Mouse (Mus musculus) retina, embryonic 14.5 days (tissue): ENCODE results near the gene Polr2f.

Source experiments
- DNase-seq: peaks from one replicate; pipeline ENCODE4 v3.0.0-alpha.2; 2015; ENCODE audit warnings: low spot score

The Polr2f gene

DNA sequence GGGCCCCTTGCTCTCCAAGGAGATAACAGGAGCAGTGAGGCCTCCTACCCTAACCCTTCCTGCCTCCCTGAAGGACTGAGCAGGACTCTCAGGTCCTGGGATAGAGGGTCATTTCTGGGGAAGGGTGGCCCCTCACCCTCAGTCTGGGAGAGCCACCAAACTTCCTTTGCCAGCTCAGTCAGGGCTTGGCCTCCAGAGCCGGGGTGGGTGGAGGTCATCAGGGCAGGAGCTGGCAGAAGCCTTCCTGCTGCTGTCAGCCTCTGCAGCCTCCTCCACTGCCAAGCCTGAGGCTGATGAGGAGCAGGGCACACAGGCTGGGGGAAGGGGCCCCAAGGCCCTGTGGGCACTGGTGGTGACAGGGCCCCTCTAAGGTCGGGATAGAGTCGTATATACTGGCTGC, 14.8 kb downstream of the Polr2f start:
- DNase-seq = no peak

DNA sequence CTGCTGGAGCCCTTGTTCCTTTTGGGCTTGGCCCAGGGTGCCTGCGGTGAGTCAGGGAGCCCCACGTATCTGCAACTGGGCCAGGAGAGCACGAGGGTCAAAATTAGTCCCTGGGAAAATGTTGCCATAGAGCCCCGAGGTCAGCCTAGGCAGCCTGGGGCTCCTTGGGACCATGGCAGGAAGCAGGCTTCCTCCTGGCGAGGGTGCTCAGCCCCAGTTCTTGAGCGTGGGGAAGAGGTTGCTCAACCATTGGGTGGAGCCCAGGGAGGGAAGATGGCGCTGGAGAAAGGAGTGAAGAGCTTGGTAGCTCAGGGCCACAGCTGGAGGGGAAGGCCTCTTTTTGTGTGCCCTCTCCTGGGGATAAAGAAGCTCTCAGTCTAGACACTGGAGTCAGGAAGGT, 21.5 kb downstream of the Polr2f start:
- DNase-seq = no peak

DNA sequence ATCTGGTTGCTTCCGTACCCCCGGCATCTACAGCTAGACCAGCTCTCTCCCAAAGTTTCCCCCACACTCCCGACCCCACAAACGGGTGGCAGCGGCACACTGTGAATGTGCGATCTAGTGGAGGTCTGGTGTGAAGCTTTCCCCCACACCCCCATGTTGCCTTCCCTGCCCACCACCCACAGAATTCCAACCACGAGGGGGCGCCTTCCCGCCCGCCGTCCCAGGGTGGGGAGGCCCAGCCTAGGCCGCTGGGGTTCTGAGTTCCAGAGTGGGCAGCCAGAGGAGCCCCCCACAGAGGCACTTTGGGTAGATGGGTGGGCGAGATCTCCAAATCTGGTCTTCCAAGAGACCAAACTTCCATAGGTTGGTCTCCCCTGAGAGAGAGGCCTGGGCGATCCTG, 22.0 kb downstream of the Polr2f start:
- no peak for DNase-seq

DNA sequence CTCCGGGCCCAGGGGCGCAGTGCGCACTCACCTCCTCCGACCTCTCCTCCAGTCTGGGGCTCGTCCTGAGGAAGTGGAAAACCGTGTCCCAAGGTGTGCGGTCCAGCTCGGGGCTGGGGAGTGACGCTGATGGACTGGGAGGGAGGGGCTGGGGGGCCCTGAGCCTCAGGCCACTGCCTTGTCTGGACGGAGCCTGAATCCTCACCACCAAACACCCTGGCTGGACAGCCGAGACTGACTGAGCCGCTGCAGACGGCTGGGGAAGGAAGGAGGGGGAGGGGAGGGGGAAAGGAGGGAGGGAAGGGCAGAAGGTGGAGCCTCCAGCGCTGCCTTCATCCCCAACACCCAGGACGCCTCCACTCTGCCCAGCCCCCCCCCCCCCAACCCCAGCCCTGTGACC, 23.4 kb downstream of the Polr2f start:
- DNase-seq = no peak

GRCm38 (mm10) chr15:79165140-79165539, 24.3 kb downstream of the Polr2f start, which contains the start of gene Sox10:
Sox10 (minus strand) TSS chr15:79165240.
- no peak for DNase-seq

- peak; percentile 23 for DNase-seq
Measured at GRCm38 (mm10) chr15:79166712-79167111, 25.9 kb downstream of the Polr2f start.

GRCm38 (mm10) chr15:79176905-79177304, 36.1 kb downstream of the Polr2f start:
- no peak for DNase-seq

DNA sequence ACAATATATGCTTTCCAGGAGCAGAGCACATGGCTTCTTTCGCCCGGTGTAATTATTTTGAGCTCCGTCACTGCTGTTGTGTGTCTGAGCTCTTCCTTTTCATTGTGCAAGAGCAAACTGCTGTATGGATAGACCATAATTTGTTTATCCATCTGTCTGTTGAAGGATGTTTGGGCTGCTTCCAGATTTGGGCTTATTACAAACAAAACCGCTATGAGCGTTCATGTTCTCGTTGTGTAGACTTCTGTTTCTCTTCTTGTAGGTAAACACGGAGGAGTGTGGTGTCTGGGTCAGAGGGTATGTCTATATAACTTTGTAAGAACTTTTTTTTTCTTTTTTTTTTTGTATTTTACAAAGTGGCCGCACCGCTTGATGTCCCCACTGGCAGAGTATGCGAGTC, 44.4 kb downstream of the Polr2f start:
- no peak for DNase-seq

GRCm38 (mm10) chr15:79187819-79188218, 47.0 kb downstream of the Polr2f start:
- no peak for DNase-seq

- DNase-seq = no peak
Measured at GRCm38 (mm10) chr15:79191426-79191825, 50.6 kb downstream of the Polr2f start.

GRCm38 (mm10) chr15:79192450-79192849, 51.6 kb downstream of the Polr2f start:
- no peak for DNase-seq

- DNase-seq = peak; percentile 66
Measured at GRCm38 (mm10) chr15:79192885-79193845, 52.4 kb downstream of the Polr2f start.

- DNase-seq = no peak
Measured at GRCm38 (mm10) chr15:79194048-79194447, 53.2 kb downstream of the Polr2f start.

GRCm38 (mm10) chr15:79194946-79195345, 54.1 kb downstream of the Polr2f start:
- no peak for DNase-seq

GRCm38 (mm10) chr15:79195492-79195891, 54.7 kb downstream of the Polr2f start:
- DNase-seq = no peak

- DNase-seq = no peak
Measured at GRCm38 (mm10) chr15:79199390-79199976, 58.7 kb downstream of the Polr2f start.
